Mouse (Mus musculus) brain, embryonic 14.5 days (tissue): ENCODE measurements around the gene Pip5k1c. TPM values are rescaled to one million over a fixed set of nuclear protein-coding genes. Genes with fewer than 3 reads are reported as not detected.
A peak's percentile ranks its signal among the peaks of the same experiment; 100 is the strongest.

Source experiments
- DNase-seq: peaks from one replicate; pipeline ENCODE4 v3.0.0-alpha.2; 2011; ENCODE audit warnings: low read depth
- CTCF ChIP-seq: fragments of 200-500 bp; IDR thresholded peaks from 2 replicates; pipeline ENCODE4 v1.5.1; 2012; ENCODE audit warnings: inconsistent platforms, mild to moderate bottlenecking, moderate library complexity, borderline replicate concordance; ENCODE audit not compliant: insufficient read depth, insufficient read length; ENCODE audit errors: extremely low read depth
- POLR2A ChIP-seq: fragments of 200-500 bp; IDR thresholded peaks from 2 replicates; pipeline ENCODE4 v1.6.1; 2012; ENCODE audit warnings: mild to moderate bottlenecking, inconsistent platforms, borderline replicate concordance; ENCODE audit not compliant: poor library complexity, insufficient read depth, insufficient read length, severe bottlenecking; ENCODE audit errors: extremely low read depth
- polyA plus RNA-seq: library from polyadenylated mRNA; depleted of rRNA; stranded (reverse); fragments of >200 nt; gene quantifications from 2 replicates; pipeline ENCODE4 v1.2.3, GENCODE M21; 2012

The Pip5k1c gene
- polyA plus RNA-seq, 1 experiment = 267 TPM

DNA sequence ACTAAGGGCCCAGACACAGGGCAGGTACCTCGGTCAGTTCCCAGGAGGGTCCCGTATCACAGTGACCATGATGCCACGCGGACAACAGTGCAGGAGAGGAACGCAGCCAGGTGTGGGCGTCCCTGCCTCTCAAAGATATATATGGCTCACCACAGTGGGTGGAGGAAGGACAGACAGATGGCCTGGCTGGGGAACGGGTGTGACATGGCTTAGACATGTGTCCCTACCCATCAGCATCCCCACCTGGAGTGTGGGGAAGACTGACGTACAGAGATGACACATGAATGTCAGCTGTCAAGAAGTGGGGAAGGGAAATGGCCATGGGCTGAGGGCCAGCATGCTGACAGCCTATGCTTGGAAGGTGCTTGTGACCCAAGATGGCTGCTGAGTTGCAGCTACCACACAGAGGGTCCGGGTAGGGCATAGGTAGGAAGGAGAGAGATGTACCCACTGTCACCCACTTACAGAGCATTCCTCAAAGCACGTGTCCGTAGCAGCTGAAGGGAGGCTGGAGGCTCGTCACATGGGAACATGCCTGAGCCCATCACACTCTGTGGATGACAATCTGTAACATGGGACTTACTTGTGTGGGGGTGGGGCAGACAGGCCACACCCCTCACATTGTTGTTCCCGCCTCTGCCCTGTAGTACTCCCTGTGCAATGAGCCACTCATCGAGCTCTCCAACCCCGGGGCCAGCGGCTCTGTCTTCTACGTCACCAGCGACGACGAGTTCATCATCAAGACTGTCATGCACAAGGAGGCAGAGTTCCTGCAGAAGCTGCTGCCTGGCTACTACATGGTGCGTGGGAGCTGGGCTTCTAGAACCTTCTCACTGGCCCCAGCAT is 14.3 kb downstream of the Pip5k1c start:
- no peak for DNase-seq
- TF ChIP-seq CTCF (no peak), POLR2A (no peak)

DNA sequence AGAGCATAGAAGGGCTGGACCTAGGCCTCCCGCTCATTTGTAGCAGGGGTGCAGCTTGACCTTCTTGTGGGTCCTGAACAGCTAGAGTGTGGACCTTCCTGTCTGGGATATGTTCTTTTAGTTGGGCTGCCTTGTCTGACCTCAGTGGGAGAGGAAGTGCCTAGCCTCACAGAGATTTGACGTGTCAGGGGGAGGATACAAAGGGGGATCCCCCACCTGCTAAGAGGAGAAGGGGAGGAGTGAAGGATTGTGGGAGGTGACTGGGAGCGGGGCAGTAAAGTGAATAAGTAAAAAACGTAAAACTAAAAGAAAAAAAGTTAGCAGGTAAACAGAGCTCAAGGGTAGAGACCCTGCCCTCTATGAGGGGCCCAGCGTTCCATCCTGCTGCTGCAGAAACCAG is 16.8 kb downstream of the Pip5k1c start:
- no peak for DNase-seq

DNA sequence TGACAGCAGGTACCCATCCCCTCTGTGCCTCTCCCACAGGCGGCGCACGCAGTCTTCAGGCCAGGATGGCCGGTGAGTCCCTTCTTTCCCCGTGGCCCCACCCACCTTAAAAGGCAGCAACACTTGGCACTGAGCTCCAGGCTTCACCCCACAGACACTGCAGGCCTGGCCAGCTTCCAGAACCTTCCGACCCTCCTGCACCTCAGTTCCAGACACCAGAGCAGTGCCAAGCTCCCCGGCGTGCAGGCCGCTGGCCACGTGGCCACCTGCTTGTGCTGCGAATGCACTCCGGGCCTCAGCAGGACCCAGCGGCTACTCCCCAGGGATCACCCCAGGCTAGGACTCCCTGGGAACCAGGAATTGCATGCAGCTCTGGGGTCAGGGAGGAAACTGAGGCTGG is 20.8 kb downstream of the Pip5k1c start:
- DNase-seq = no peak
- TF ChIP-seq POLR2A = no peak
- no peak for TF ChIP-seq CTCF

More for the DNA sequence above, 16.8 kb downstream of the Pip5k1c start:
- TF ChIP-seq POLR2A (no peak), CTCF (no peak)

DNA sequence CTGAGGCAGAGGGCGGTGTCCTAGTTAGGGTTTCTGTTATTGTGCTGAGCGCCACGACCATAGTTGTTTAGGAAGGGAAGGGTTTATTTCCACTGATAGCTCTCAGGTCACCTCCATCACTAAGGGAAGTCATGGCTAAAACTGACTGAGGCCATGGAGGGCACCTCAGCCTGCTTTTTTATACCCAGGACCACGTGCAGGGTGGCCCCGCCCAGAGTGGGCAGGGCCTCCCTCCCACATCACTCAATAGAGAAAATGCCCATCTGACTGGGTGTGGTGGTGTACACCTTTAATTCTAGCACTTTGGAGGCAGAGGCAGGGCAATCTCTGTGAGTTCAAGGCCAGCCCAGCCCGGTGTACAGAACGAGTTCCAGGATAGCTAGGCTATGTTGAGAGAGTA is 21.4 kb downstream of the Pip5k1c start:
- DNase-seq = no peak
- no peak for TF ChIP-seq POLR2A
- TF ChIP-seq CTCF = no peak

DNA sequence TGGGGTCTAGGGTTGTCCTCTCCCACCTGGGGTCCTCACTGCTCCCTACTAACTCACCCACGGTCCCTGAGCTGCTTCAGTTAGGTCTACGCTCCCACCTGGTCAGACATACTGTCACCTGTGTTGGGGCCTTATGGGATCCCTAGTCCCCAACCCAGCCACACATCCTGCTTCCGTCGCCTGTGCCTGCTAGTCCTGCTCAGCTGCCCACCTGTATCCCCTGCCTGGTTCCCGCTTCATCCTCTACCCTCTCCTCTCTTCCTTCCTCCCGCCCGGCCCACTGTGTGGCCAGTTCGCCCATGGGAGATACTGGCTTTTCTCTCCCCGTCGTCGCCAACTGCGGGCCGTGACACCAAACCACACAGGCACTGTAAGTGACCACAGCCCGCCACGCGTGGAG is 22.8 kb downstream of the Pip5k1c start:
- no peak for DNase-seq

DNA sequence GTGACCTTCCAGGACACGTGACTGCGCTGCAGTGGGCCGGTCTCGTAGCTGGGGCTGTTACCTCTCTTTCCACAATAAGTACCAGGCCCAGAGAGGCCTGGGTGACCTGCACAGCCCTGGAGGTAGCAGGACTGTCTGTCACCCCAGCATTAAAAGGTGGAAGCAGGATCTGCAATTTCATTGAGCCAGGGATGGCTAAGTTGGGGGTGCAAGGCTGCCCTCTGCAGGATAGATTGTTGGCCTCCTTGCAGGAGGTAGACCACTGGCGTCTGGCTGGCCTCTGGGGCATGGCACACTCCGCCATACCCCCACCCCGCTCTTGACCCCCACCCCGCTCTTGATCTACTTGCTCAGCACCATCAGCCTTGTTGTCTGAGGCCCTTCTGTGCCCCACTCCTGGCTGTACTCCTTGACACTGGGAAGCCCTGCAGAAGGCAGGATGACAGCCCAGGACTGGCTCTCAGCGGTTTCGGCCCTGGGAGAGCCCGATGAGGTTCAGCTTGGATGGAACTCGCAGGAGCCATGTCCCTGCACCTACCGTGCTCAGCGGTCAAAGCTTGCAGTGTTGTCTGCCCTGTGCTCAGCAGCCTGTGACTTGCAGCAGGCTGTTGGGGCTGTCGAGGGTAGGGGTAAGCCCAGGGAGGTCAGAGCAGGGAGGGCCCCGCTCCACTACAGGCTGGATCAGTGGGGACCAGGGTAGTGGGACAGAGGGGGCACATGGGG is 23.7 kb downstream of the Pip5k1c start:
- peak; percentile 40 for DNase-seq
- peak; percentile 55; the same call in 1 of the 2 replicates for TF ChIP-seq CTCF
- TF ChIP-seq POLR2A = no peak

More for the DNA sequence above, 22.8 kb downstream of the Pip5k1c start:
- TF ChIP-seq CTCF = no peak
- no peak for TF ChIP-seq POLR2A

DNA sequence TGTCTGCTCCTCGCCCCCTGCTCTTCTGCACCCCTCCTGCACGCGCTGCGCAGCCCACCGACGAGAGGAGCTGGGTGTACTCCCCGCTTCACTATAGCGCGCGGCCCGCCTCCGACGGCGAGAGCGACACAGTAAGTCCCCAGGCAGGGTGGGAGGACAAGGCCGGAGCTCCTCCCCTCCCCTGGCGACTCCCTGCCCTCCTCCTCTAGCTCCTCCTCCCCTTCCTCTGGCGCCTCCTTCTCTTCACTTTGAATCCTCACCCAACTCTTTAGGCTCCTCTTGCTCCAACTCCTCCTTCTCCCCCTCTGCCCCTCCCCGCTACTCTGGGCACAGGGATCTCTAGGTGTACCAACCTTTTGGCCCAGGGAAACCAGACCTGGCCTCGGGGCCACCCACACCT is 24.5 kb downstream of the Pip5k1c start:
- peak; percentile 35 for DNase-seq
- TF ChIP-seq POLR2A (no peak), CTCF (no peak)

DNA sequence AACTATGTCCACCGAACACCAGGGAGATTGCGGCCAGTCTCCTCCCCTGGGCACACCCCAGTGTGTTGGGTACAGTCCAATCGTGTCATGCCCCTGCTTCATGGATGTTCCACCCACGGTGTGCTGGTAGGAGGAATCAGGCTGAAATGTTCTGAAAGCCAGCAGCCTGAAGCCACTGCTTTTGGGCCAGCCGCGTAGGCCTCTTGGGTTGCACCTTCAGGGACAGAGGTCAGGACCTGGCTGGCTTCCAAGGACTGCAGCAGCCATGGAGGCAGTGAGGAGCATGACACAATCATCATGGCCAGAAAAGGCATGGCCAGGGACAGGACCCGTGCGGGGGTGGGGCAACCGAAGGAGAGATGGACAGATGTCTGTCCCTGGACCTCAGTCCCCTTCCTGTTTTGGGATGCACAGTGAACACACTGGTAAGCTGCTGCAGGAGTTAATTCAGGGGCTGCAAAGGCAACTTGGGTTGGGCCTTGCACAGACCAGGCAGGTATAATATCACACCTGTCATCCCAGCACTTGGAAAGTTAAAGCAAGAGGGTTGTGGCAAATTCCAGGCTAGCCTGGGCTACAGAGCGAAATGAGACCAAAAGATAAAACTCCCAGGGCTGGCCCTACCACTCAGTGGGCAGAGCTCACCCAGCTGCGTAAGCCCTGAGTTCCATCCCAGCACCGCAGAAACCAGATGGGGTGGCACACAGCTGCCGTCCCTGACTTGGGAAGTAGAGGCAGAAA is 26.0 kb downstream of the Pip5k1c start:
- DNase-seq = no peak
- TF ChIP-seq POLR2A (no peak), CTCF (no peak)

DNA sequence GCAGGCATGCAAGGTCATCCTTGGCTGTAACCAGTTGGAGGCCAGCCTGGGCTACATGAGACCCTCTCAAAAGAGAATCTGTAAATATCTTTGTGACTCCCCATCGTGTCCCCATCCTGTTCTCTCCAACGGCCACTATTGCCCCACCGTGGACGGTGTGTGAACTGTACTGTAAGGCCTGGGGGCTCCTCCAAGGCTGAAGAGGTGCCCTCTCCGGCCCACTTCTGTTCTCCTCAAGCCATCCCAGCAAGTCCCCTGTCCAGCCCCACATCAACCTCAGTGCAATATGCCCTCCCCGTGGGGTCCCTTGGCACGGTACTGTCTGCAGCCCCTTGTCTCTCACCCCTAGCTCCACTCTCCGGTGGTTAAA is 26.6 kb downstream of the Pip5k1c start:
- DNase-seq = peak; percentile 15
- TF ChIP-seq CTCF (peak; percentile 17; the same call in 1 of the 2 replicates), POLR2A (no peak)

DNA sequence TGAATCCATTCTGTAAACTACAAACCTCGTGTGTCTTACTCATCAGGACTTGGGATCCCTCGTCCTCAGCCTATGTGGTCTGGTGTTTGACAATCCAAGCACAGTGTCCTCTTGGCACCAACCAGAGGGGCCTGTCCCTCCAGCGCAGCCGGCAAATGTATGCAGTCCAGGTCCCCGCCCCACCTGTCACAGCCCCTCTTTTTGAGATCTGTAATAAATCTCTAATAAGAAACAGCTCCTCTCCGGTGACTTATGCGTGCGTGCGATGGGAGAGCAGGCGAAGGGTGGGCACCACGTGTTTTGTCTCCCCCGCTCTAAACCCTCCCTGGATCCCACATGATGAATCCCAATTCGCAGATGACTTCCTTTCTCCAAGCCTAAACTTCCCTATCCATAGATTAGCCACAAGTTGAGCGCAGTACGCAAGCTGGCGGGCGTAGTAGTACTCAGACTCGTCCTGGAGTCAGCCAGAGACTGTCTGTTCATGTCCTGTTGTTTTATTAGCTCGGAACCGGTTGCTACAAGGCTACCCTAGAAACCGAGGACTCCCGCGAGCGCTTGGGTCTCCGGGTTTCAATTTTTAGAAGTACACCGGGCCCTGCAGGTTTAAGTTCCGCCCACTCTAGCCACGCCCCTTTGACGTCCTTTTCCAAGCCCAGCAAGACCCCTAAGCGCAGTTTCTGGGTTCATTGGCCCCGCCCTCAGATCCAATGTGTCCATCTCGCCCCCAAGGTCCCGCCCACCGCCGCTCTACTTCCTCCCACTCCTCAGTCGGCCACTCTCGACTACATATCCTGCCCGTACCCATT is 27.2 kb downstream of the Pip5k1c start:
- TF ChIP-seq CTCF (no peak), POLR2A (no peak)
- DNase-seq = no peak
